8 mouse cellular contexts compared by ENCODE assay signal in the genomic region with DNA sequence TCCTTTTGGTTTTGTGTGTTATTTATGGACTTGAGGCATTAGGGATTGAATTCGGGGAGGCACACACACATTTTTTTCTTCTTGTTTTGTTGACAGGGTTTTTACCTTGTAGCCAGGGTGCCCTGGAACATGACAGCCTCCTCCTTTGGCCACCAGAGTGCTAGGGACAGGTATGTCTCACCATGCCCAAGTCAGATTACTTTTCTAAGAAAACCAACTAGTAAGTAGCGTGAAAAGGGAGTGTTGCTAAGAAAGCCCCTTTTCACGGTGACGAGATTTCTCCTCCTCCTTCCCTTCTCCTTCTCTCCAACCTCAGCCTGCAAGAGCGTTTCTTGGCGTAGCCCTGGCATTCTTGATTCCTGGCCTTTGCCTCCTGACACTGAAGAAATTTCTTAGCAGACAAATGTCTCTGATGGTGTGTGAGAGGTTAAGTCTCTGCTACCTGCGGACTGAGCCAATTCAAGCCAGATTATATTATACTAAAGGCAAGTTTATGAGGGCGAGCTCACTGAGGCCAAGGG. TPM values are rescaled to one million over a fixed set of nuclear protein-coding genes. Genes with fewer than 3 reads are reported as not detected.
DNase-seq lines count a peak whose midpoint lies in the region; ATAC-seq and TF ChIP-seq lines count a peak whose summit lies in the region.
"Had no signal": no experiment of that assay in that cellular context is flagged by ENCODE, and none has a peak within 500 bp of the region (broad histone marks: within the 10 kb centered on the region; RNA-seq: fewer than 3 reads in every experiment).

No protein-coding gene starts in this region.

- WGBS in lung, embryonic 14.5 days, result 47% methylated on average over 8 of the region's 8 CpGs
- 21% methylated on average over 8 of the region's 8 CpGs for WGBS in hindbrain, embryonic 16.5 days
- WGBS in olfactory bulb, adult 2 months, result 31% methylated on average over 8 of the region's 8 CpGs

- peak overlapping the region; percentile 90 for H3K27ac ChIP-seq in lung, embryonic 14.5 days (ENCODE audit: low read depth)
- H3K27ac ChIP-seq in embryonic fibroblast, embryonic 13.5 days (ENCODE audit: insufficient read depth, low read length), result peak overlapping the region; percentile 91
- H3K27ac ChIP-seq in hindbrain, embryonic 16.5 days (ENCODE audit: low read depth, low read length), result peak overlapping the region; percentile 98
- H3K27ac ChIP-seq in olfactory bulb, adult 2 months (ENCODE audit: insufficient read depth, low read depth, low read length), result peak overlapping the region; percentile 91

- DNase-seq in lung, embryonic 14.5 days, result no peak
- no peak for DNase-seq in lung, postnatal 10 days
- no peak for DNase-seq in right cerebral cortex, postnatal 4 days
- no peak for DNase-seq in B cell, adult 2 months

- H3K9me3 ChIP-seq in lung, embryonic 14.5 days (ENCODE audit: low read depth, low read length), result no peaks in the 10 kb centered on the region
- no peaks in the 10 kb centered on the region for H3K9me3 ChIP-seq in hindbrain, embryonic 16.5 days (ENCODE audit: control insufficient read depth, low read length)

- H3K36me3 ChIP-seq in lung, embryonic 14.5 days (ENCODE audit: insufficient read depth), result no peaks in the 10 kb centered on the region
- no peaks in the 10 kb centered on the region for H3K36me3 ChIP-seq in hindbrain, embryonic 16.5 days (ENCODE audit: control insufficient read depth, insufficient read depth, low read length)

- no peak overlapping the region for H3K4me2 ChIP-seq in lung, embryonic 14.5 days
- H3K4me2 ChIP-seq in hindbrain, embryonic 16.5 days (ENCODE audit: low read length), result peak overlapping the region; percentile 85

- no peaks in the 10 kb centered on the region for H3K27me3 ChIP-seq in lung, embryonic 14.5 days (ENCODE audit: insufficient read depth, low read length)
- no peaks in the 10 kb centered on the region for H3K27me3 ChIP-seq in hindbrain, embryonic 16.5 days (replicated peaks; ENCODE audit: control insufficient read depth, insufficient read depth, low read length)

- H3K9ac ChIP-seq in lung, embryonic 14.5 days, result no peak overlapping the region
- peak overlapping the region; percentile 83 for H3K9ac ChIP-seq in hindbrain, embryonic 16.5 days (ENCODE audit: low read depth, low read length)

- H3K4me3 ChIP-seq in lung, embryonic 14.5 days (ENCODE audit: low read depth, low read length), result no peak overlapping the region
- H3K4me3 ChIP-seq in embryonic fibroblast, embryonic 13.5 days (ENCODE audit: insufficient read depth, low read length), result no peak overlapping the region
- peak overlapping the region; percentile 48 for H3K4me3 ChIP-seq in hindbrain, embryonic 16.5 days (ENCODE audit: low read length)
- no peak overlapping the region for H3K4me3 ChIP-seq in olfactory bulb, adult 2 months (ENCODE audit: insufficient read depth, low read depth, low read length)

- no peak for TF ChIP-seq POLR2A in embryonic fibroblast, embryonic 13.5 days (IDR thresholded peaks at IDR 0.05; ENCODE audit: low read depth, low read length)
- TF ChIP-seq POLR2A in olfactory bulb, adult 2 months (IDR thresholded peaks at IDR 0.05; ENCODE audit: insufficient read depth, low read depth, low read length), result no peak

- ATAC-seq in lung, embryonic 14.5 days (ENCODE audit: insufficient read depth), result no peak
- ATAC-seq in hindbrain, embryonic 16.5 days, result no peak
- ATAC-seq: inflammation-experienced regulatory T-cells, adult 6 months had no signal

- peaks cover 20% of the 10 kb centered on the region for H3K4me1 ChIP-seq in lung, embryonic 14.5 days (ENCODE audit: insufficient read depth)
- peaks cover 18% of the 10 kb centered on the region for H3K4me1 ChIP-seq in embryonic fibroblast, embryonic 13.5 days (ENCODE audit: control insufficient read depth, insufficient read depth, low read length)
- peaks cover 55% of the 10 kb centered on the region for H3K4me1 ChIP-seq in hindbrain, embryonic 16.5 days (ENCODE audit: control insufficient read depth, insufficient read depth, low read depth, low read length)
- H3K4me1 ChIP-seq in olfactory bulb, adult 2 months (ENCODE audit: control insufficient read depth, insufficient read depth, low read length), result peaks cover 35% of the 10 kb centered on the region

- TF ChIP-seq CTCF in lung, embryonic 14.5 days (IDR thresholded peaks at IDR 0.05; ENCODE audit: low read depth), result no peak
- TF ChIP-seq CTCF in embryonic fibroblast, embryonic 13.5 days (IDR thresholded peaks at IDR 0.05; ENCODE audit: borderline replicate concordance, insufficient read depth, low read length), result no peak
- TF ChIP-seq CTCF in olfactory bulb, adult 2 months (IDR thresholded peaks at IDR 0.05; ENCODE audit: insufficient read depth, low read depth, low read length), result no peak

RNA-seq across cellular contexts. Expression of gene Tuba1a, which starts 34.2 kb away (rescaled TPM):
- 1,129 and 1,167 TPM in 2 replicates for polyA plus RNA-seq in lung, embryonic 14.5 days (2014; fragmentation: Nextera tagmentation; extraction: Ambion mirVana)
- polyA plus RNA-seq in embryonic fibroblast, embryonic 13.5 days (2011; ENCODE audit: insufficient read length, low read depth, missing spikeins), result 1,082 and 1,134 TPM in 2 replicates
- 15,480 and 15,543 TPM in 2 replicates for polyA plus RNA-seq in hindbrain, embryonic 16.5 days (2015; fragmentation: Nextera tagmentation; extraction: Ambion mirVana)
- 1,035 TPM in 1 of 2 replicates, not detected in the other for polyA plus RNA-seq in olfactory bulb, adult 2 months (2012; ENCODE audit: insufficient read depth, insufficient read length, low replicate concordance, missing spikeins)

RNA-seq across cellular contexts. Expression of gene Gm49450, which starts 34.4 kb away (rescaled TPM):
- polyA plus RNA-seq in lung, embryonic 14.5 days (2014; fragmentation: Nextera tagmentation; extraction: Ambion mirVana), result not detected in 2 replicates
- polyA plus RNA-seq in embryonic fibroblast, embryonic 13.5 days (2011; ENCODE audit: insufficient read length, low read depth, missing spikeins), result 333 and 559 TPM in 2 replicates
- polyA plus RNA-seq in hindbrain, embryonic 16.5 days (2015; fragmentation: Nextera tagmentation; extraction: Ambion mirVana), result not detected in 2 replicates
- not detected in 2 replicates for polyA plus RNA-seq in olfactory bulb, adult 2 months (2012; ENCODE audit: insufficient read depth, insufficient read length, low replicate concordance, missing spikeins)
- polyA plus RNA-seq: inflammation-experienced regulatory T-cells, adult 6 months had no signal

RNA-seq across cellular contexts. Expression of gene Tuba1c, which starts 42.0 kb away (rescaled TPM):
- 224 and 232 TPM in 2 replicates for polyA plus RNA-seq in lung, embryonic 14.5 days (2014; fragmentation: Nextera tagmentation; extraction: Ambion mirVana)
- polyA plus RNA-seq in embryonic fibroblast, embryonic 13.5 days (2011; ENCODE audit: insufficient read length, low read depth, missing spikeins), result 171 and 395 TPM in 2 replicates
- 20.8 and 23.3 TPM in 2 replicates for polyA plus RNA-seq in hindbrain, embryonic 16.5 days (2015; fragmentation: Nextera tagmentation; extraction: Ambion mirVana)
- polyA plus RNA-seq in olfactory bulb, adult 2 months (2012; ENCODE audit: insufficient read depth, insufficient read length, low replicate concordance, missing spikeins), result not detected in 2 replicates

RNA-seq across cellular contexts. Expression of gene Tuba1b, which starts 53.4 kb away (rescaled TPM):
- 2,161 and 2,216 TPM in 2 replicates for polyA plus RNA-seq in lung, embryonic 14.5 days (2014; fragmentation: Nextera tagmentation; extraction: Ambion mirVana)
- polyA plus RNA-seq in embryonic fibroblast, embryonic 13.5 days (2011; ENCODE audit: insufficient read length, low read depth, missing spikeins), result 3,138 and 3,689 TPM in 2 replicates
- 1,672 and 1,683 TPM in 2 replicates for polyA plus RNA-seq in hindbrain, embryonic 16.5 days (2015; fragmentation: Nextera tagmentation; extraction: Ambion mirVana)
- polyA plus RNA-seq in olfactory bulb, adult 2 months (2012; ENCODE audit: insufficient read depth, insufficient read length, low replicate concordance, missing spikeins), result 649 and 1,228 TPM in 2 replicates

Comparison
In these comparisons a context has a peak if more than half of its experiments do, and no peak if none do; other contexts are left out.
1. RNA of gene Gm49450, which starts 34.4 kb away (polyA plus RNA-seq): 333 to 559 TPM in embryonic fibroblast, embryonic 13.5 days; not detected in lung, embryonic 14.5 days, not detected in hindbrain, embryonic 16.5 days and not detected in olfactory bulb, adult 2 months; every median in the first group is over 100 times any median in the second.
2. RNA of gene Tuba1c, which starts 42.0 kb away (polyA plus RNA-seq): 224 to 232 TPM in lung, embryonic 14.5 days, 171 to 395 TPM in embryonic fibroblast, embryonic 13.5 days and 20.8 to 23.3 TPM in hindbrain, embryonic 16.5 days; not detected in olfactory bulb, adult 2 months; every median in the first group is over 10 times any median in the second.
3. Peak in every context shown above with its lines, with median percentiles within 50 percentile points of each other: H3K27ac ChIP-seq.